Mouse (Mus musculus) adrenal gland, adult (tissue): ENCODE results near the gene Slc25a47.

ENCODE experiments used
- DNase-seq, 2 experiments: peaks; one replicate each; pipeline ENCODE4 v3.0.0; 2022 to 2023; ENCODE audit warnings: low spot score in 1 of 2; ENCODE audit not compliant: inconsistent age in 2 of 2

Gene Slc25a47

DNA sequence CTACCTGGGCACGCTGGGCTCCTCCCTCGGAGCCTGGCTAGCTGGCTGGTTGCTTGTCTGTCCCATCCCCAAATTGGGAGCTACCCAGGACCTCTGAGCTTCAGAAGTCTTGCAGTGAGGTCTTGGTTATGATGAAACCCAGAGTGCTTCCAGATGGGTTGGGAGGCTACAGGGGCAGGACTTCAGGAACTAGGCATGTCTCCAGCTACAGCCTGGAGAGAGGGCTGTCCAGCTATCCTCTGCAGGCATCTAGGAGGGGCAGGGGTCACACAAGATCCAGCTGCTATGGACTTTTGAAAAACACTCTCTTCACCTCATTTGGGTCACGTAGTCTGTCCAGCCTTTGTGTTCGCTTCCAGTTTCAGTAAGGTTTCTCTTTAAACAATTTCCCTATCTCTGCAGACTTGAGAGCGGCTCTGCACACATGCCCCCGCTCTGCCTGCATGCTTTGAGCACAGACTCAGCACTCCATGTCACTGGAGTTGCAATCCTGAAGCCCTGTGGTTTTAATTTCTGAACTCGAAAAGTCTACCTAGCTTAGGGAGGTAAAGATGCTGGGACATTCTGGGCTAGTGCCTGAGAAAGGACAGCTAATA lies 21.8 kb downstream of the Slc25a47 start:
- no peak for DNase-seq

DNA sequence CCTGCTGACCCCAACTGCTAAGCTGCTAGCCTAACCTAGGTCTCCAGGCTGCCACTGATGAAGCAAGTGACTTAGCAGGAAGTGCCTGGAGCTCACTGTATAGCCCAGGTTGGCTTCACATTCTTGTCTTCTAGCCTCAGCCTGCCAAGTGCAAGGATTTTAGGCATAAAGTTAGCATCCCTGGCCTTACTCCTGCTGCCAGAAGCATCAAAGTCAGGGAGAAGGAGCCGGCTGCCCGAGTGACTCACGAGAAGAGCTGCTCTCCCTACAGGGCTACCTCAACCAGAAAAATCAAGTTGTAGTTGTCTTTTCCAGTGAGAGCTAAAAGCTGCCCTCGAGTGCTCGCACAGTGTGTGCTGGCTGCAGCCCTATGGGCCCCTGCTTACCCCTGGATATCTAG lies 22.6 kb downstream of the Slc25a47 start:
- DNase-seq: no peak

DNA sequence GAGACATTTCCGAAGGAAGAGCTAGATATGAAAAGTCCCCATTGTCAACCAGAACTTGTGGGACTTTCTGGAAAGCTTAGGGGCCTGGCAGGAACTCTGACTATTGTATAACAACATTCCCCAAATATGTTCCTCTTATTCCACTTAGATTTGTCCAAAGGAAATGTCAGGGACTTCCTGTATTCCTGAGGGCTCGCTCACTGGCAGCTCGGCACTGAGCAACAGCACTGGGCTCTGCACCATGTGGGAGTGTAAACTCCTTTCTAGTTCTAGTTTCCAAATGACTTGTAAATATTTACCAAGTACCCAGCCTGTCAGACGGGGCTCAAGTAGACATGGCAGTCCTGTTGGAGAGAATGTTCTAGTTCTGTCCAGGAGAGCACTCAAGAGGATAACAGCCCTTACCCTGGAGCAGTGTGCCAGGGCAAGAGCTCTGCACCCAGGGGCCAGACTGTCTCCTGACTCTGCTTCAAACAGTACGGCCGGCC lies 29.2 kb downstream of the Slc25a47 start:
- DNase-seq: peak in 1 of 2 experiments; percentile 16

DNA sequence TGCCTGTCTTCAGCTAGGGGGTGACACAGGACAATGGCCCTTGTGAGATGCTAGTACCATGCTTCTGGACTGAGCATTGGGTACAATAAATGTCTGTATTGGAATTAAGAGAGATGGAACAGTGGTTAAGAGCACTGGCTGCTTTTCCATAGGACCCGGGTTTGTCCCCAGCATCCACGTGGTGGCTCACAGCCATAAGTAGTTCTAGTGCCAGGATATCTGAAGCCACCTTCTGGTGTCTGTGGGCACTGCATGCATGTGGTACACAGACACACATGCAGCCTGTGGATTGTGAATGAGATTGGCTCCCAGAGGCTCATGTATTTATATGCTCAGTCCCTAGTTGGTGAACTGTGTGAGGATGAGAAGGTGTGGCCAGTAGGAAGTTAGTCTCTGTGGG lies 33.7 kb downstream of the Slc25a47 start:
- peak in 1 of 2 experiments; percentile 51 for DNase-seq

DNA sequence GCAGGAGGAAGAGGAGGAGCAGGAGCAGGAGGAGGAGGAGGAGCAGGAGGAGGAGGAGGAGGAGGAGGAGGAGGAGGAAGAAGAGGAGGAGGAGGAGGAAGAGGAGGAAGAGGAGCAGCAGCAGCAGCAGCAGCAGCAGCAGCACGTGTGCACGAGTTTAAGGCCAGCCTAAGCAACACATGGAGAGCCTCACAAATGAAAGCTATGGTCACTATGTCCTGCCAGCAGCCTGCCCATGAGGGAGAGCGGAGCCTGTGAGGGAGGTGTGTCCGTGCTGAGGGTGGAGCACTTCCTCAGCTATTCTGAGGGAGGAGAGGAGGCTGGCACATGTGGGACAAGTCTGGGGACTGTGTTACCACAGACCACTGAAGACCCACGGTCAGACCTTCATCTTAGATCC lies 37.3 kb downstream of the Slc25a47 start:
- DNase-seq: no peak

DNA sequence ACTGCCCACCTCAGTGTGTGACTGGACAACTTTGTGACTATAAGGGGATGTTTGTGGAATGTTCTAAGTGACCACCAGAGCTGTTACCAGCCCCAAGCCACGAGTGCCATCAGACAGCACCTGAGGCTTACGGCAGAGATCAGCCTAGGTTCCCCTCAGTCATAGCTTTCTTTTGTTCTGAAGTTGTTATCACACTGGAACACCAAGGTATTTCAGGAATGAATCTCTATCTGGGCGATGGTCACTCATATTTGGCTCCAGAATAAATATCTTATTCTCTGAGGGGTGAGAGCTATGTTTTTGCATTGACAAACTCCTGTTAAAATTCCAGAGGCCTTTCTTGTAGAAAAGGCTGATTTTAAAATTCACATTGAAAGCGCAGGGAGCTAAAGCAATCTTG lies 43.3 kb downstream of the Slc25a47 start:
- DNase-seq: no peak

DNA sequence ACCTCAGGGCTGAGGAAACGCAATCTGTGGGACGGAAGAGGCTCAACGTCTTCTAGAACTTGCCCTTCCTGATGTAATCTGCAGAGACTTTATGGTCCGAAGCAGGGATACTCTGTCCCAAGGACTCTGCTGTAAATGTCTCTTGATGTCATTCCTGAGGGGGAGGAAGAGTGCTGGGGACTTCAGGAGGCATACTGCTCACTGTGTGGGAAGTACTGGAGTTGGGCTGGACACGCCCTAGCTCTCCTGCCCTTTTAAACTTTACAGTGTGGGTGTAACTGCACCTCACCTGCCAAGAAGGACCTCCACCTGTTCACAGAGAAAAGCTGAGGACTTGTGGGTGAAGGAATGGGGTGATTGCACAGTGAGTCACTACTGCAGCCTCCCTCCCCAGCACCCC lies 44.8 kb downstream of the Slc25a47 start:
- no peak for DNase-seq

DNA sequence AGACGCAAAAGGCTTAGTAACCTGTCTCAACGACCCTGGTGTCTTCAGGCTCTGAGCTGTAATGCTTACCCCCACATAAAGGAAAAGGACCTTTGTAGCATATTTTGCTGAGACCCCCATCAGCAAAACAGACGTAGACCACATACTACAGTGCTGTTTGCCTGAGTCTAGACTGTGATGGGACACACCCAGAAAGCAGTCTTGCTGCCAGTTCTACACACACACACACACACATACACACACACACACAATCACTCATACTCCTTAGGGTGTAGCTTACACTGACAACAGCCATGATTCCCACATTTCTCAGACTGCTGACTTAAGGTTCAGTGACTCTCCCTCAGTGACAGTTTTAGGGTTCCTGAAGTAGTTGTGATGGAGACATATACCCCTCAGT lies 45.3 kb downstream of the Slc25a47 start:
- DNase-seq: no peak

DNA sequence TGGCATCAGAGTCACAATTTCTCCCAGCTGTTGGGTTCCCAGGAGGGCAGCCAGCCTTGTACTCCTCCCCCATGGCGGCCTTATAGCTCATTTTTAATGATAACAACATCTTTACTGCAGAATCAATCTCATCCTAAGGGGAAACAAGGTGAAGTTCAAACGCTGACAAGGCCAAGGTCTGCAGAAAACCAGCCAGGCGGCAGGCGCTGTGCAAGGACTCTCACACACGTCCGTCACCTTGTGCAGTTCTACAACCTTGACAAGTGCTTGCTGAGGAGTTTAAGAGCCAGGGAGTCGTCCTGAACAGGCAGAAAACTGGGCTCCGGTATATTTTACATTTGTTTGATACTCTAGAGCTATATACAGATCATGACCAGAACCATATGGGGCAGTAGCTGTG lies 46.9 kb downstream of the Slc25a47 start:
- peak in 1 of 2 experiments; percentile 83 for DNase-seq

DNA sequence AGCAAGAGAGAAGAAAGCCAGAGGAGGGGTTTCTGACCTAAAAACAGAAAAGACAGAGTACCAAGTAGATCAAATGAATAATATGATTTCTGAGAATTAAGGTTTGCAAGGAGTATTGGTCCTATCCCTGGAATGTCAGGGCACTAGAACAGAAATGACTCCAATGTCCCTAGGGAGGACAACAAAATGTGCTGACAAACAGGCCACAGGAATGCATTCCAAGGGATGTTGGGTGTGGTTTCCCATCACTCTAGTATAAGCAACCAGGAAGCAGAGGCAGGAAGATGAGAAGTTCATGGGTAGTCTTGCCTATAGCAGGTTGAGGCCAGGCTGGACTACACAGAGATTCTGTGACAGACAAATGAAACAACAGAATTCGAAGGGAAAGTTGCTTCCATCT lies 50.1 kb downstream of the Slc25a47 start:
- DNase-seq: no peak

DNA sequence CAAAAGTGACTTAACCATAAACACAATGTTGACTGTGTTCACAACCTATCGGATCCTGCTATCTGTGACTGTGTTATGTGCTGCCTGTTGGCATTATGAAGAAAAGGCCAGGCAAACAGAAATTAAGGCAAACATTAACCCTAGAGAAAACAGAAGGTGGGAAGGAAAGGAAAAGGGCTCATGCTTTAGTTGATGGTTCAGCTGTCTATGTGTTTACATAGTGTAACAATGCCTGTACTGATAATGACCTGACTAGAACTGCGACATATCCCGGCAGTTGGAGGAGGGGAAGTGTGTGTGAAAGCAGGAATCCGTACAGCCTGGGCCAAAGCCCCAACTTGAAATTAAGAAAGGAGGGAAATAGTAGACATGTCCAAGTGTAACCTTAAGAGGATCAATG lies 51.2 kb downstream of the Slc25a47 start:
- DNase-seq: no peak

DNA sequence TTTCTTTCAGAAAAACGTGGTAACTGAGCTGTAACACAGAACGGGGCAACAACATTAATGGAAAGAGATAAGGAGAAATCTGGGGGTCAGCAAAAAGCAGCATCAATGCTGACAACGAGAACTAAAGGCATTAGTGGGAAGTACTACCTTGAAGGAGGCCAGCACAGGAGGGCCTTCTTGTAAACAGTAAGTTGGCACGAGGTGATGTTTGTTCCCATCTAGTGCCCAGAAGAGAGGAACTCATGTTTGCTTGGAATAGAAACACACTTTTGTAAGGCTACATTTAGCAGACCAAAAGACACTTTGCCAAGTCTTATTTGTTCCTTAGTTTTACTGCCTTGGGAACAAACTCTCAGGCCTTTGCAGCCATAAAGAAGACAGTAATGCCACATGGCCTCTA lies 52.8 kb downstream of the Slc25a47 start:
- no peak for DNase-seq

DNA sequence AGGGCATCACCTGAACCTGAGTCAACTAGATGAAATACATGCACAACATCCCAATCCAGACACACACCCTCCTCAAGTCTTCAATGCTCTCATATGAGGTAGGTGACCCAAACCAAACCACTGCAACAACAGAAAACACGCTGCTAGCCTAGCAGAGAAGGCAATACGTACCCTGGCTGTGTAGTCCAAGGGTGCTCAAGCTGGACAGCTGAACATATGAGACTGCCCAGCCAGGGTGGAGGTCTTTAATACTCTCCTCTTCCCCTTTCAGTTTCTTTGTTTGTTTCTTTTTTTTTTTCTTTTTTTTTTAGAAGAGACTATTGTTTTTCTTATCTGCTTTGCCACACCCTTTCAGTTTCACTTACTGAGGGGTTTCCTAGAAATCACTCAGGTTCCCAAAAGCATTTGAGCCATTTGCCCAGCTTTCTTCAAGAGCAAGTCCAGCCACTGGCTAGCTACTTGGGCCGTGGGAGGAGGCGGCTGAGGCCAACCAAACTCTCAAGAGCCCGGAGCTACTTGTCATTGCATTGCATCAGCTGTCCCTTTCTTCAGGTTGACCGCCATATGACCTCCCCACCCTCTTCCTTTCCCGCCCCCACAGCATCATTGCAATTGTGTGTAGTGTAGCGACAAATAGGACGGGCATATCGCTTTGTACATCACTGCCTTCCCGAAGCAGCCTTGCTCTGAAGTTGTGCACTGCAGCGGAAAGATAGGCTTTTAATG lies 57.3 kb downstream of the Slc25a47 start, which contains the start of gene Wdr25:
Gene Wdr25 (plus strand): TSS at position 643 of the 726 bp plus-strand sequence.
- no peak for DNase-seq

DNA sequence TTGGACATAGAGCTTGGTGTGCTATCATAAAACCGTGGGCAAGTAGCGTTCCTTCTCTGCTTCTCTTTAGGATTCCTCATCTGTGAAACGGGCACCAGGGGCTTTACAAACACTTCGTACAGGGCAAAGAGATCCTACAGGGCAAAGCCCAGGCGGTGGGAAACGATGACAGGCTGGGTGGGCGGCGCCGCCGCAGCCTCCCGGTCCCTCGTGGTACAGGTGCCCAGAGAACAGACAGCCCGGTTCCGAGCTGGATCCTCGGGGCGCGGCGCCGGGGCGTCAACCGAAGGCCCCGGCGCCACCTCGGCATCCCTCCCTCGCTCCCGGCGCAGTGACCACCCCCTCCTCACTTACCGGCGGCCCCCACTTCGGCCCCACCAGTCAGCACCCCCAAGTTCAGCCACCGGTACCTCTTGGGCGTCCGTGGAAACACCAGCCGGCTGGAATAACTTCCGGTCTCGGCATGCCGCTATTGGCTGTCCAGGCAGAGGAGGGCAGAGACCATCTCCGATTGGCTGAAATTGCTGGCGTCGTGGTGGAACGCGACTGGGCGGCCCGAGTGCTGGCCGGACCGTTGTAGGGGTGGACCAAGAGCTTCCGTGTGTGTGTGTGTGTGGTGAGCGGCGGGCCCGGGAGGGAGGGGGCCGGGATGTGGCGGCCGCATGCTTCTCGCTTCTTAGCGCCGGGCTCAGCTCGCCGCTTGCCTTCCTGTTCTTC lies 58.0 kb downstream of the Slc25a47 start, which contains the start of gene Wars:
Gene Wars (minus strand): TSS at position 460 of the 717 bp plus-strand sequence.
- DNase-seq: peak; percentile 96 to 98

DNA sequence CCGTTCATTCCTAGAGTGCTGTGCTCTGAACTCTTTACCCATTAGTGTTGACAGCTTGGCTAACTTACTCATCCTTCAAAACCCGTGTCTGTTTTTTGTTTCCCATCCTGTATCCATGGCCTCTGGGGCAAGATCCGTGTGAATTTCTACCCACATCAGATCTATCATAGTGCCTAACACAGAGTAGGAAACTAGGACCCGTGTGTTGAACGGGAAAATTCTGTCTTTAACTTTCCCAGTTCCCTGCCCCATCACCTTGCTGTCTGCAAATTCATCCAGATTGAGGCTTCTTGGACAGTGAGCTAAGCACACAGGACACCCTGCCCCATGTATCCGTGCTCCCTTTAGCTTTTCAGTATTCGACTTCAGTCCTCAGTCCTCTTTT lies 58.6 kb downstream of the Slc25a47 start:
- DNase-seq: no peak

DNA sequence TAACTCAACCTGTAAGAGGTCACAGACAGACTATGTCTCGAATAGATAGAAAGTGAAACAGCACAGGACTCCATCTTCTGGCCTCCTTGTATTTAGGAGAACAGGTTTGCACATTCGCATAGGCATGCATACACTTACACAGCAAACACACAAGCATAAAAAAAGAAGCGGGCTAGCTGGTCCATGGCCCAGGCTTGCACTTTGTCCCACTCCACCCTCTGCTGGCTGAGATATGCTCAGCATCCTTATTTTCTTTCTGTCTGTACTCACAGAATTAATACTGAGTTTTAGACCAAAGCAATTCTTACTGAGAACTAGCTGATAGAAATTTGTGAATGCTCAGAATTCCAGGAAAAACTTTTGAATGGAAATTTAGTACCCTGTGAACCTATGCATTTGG lies 60.2 kb downstream of the Slc25a47 start:
- DNase-seq: peak; percentile 25 to 79

DNA sequence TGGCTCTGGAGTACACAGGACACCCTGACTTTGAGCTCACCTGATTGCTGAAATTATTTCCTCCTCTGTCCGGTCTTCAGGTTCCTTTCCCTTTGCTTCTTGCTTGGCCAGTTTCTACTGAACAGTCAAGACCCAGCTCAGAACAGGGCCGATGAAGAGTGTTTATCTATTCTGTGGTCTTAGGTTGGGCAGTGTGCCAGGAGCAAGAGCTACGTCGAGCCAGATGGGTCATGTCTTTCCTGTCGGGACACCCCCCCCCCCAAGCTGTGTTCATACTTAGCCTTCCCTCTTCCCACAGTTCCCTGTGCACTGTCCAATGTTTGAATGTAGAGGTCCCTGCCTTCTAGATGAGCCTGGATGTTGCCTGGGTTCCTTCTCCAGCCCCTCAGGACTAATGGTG lies 65.5 kb downstream of the Slc25a47 start:
- no peak for DNase-seq

DNA sequence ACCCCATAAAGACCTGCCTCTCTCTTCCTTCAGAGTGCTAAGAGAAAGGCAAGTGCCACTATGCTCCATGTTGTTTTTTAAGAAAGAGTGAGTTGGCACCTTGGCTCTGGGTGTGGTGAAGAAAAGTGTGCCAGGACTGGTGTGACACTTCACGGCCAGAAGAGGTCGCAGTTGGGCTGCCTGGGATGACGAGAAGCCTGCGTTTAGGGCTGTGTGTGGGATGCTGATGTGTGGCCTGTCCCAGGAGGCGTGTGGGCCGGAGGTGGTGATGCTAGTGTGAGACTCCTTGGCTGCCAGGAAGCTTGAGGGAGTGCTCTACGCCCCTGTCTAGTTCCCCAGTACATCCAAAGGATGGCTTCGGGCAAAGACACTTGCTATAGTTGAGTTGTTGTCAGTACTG lies 67.1 kb downstream of the Slc25a47 start:
- DNase-seq: peak; percentile 44 to 82

DNA sequence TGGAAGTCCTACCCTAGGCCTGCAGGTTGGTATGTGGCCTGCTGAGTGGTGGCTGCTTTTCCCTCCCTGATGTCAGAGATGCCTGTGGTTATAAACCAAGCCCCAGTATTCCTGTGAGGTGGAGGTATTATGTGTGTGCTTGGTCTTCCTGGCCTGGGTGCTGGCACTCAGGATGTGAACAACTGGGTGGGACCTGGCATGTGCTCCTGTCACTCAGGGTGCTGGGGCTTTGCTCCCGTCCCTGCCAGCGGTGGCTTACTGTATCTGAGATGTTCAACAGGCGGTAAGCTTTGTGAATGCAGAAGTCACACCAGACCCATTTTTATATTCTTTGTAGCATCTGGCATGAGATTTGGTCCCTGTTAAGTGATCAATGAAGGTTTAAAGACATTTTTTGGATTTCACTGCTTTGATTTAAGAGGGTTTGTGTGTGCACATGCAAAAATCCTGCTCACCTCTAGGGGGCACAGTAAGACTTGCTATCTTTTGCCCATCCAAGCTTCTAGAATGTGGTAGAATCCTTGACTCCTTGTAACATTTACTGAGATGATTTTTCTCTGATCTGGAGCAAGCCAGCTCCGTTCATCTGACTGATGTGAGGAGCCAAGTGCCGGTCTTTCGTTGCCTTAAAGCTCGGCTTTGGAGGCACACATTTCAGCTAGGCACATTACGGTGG lies 67.9 kb downstream of the Slc25a47 start:
- peak; percentile 59 to 90 for DNase-seq

DNA sequence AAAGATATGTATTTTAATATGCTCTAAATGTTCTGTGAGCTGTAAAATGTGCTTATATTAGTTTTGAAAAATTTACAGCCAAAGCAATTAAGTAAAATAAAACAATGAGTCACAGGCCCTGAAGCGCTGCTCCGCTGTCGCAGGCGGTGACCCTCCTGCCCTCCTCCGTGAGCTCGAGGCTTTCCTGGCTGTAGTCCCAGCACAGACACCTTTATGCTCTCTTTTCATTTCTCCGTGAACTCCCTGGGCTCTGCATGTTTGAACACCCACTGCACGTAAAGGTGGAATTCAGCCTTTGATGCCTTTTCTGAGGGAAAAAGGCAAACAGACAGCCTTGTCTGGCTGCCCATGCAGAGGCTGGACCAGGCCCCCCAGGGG lies 68.4 kb downstream of the Slc25a47 start:
- peak in 1 of 2 experiments; percentile 27 for DNase-seq

DNA sequence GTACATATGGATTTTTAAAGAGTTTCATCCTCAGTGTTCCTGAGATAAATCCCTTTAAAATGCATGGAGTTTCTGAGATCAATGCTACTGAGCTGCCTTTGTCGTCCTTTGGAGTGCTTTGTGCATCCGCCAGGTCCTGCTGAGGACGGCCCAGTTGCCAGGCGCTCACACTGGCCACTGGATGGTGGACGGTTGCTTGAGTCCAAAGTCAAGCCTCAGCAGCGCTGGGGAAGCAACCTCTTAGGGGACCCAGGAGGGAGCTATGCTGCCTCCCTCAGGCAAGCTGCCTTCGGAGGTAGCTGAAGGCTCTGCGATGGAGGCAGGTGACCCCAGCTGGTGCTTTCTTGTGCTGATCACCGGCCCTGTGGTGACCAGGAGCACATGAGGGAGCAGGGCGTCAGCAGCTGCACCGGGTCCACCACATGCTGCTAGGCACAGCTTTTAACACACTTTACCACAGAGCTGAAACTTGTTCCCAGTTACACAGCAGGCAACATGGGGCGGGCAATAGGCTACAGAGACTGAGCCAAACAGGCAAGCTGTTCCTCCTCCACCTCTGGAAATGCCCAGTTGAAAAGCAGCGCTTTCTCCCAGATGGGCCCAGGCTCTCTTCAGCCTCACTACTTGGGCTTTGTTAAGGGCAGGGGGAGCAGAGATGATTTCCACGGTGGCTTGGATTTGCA lies 69.9 kb downstream of the Slc25a47 start:
- no peak for DNase-seq
